Mouse (Mus musculus): Measurements from ENCODE around the gene Gsc2.
"Not testable (repeated sequence)": the region's sequence is repeated elsewhere in the genome, so short reads cannot be mapped to it uniquely, and the experiment has no call there.

The Gsc2 gene

GRCm38 (mm10) chr16:17914307-17915249 is at the start of gene Gsc2:
Gsc2 (minus strand) TSS chr16:17915059.
- no peak for DNase-seq (ENCODE audit: low spot score)

- DNase-seq (ENCODE audit: low spot score) = no peak
Measured at GRCm38 (mm10) chr16:17962091-17962490, 47.2 kb upstream of the Gsc2 start.

- DNase-seq (ENCODE audit: low spot score) = not testable (repeated sequence)
Measured at GRCm38 (mm10) chr16:17956052-17956638, 41.3 kb upstream of the Gsc2 start.

GRCm38 (mm10) chr16:17951618-17952017 is 36.8 kb upstream of the Gsc2 start:
- DNase-seq (ENCODE audit: low spot score) = no peak

- DNase-seq (ENCODE audit: low spot score) = no peak
Measured at GRCm38 (mm10) chr16:17950068-17950467, 35.2 kb upstream of the Gsc2 start.

GRCm38 (mm10) chr16:17949421-17949877 is 34.6 kb upstream of the Gsc2 start:
- DNase-seq (ENCODE audit: low spot score) = no peak

GRCm38 (mm10) chr16:17945081-17945831 is 30.4 kb upstream of the Gsc2 start:
- no peak for DNase-seq (ENCODE audit: low spot score)

GRCm38 (mm10) chr16:17943466-17943865 is 28.6 kb upstream of the Gsc2 start:
- no peak for DNase-seq (ENCODE audit: low spot score)

GRCm38 (mm10) chr16:17939255-17939751 is 24.4 kb upstream of the Gsc2 start:
- peak; percentile 25 for DNase-seq (ENCODE audit: low spot score)

GRCm38 (mm10) chr16:17938821-17939220 is 24.0 kb upstream of the Gsc2 start:
- peak; percentile 70 for DNase-seq (ENCODE audit: low spot score)

- no peak for DNase-seq (ENCODE audit: low spot score)
Measured at GRCm38 (mm10) chr16:17938187-17938586, 23.3 kb upstream of the Gsc2 start.

GRCm38 (mm10) chr16:17936776-17937175 is 21.9 kb upstream of the Gsc2 start:
- DNase-seq (ENCODE audit: low spot score) = no peak

- DNase-seq (ENCODE audit: low spot score) = no peak
Measured at GRCm38 (mm10) chr16:17934445-17934910, 19.6 kb upstream of the Gsc2 start.

GRCm38 (mm10) chr16:17933594-17934444 is 19.0 kb upstream of the Gsc2 start:
- no peak for DNase-seq (ENCODE audit: low spot score)

- no peak for DNase-seq (ENCODE audit: low spot score)
Measured at GRCm38 (mm10) chr16:17931906-17932460, 17.1 kb upstream of the Gsc2 start.

- DNase-seq (ENCODE audit: low spot score) = no peak
Measured at GRCm38 (mm10) chr16:17929631-17930030, 14.8 kb upstream of the Gsc2 start.

GRCm38 (mm10) chr16:17929211-17929610 is 14.4 kb upstream of the Gsc2 start:
- DNase-seq (ENCODE audit: low spot score) = no peak

- peak; percentile 60 for DNase-seq (ENCODE audit: low spot score)
Measured at GRCm38 (mm10) chr16:17928627-17929104, 13.8 kb upstream of the Gsc2 start.

GRCm38 (mm10) chr16:17928087-17928580 is 13.3 kb upstream of the Gsc2 start, which contains the start of gene Slc25a1:
Slc25a1 (minus strand) TSS chr16:17928219.
- DNase-seq (ENCODE audit: low spot score) = peak; percentile 77

GRCm38 (mm10) chr16:17927351-17928082 is 12.7 kb upstream of the Gsc2 start:
- DNase-seq (ENCODE audit: low spot score) = no peak

Data from spleen, adult 12 weeks (tissue).